Mouse (Mus musculus): ENCODE measurements around the gene Rasgrf2. TPM values are rescaled to one million over a fixed set of nuclear protein-coding genes. Genes with fewer than 3 reads are reported as not detected.

The Rasgrf2 gene
- polyA plus RNA-seq, 1 experiment = 0.04 TPM

GRCm38 (mm10) chr13:92067831-92068230, 63.6 kb downstream of the Rasgrf2 start:
- Histone ChIP-seq H3K79me2 (ENCODE audit: control insufficient read depth, insufficient read depth) (no peaks in the 10 kb centered on the region), H3K36me3 (ENCODE audit: control insufficient read depth, insufficient read depth) (no peaks in the 10 kb centered on the region), H3ac (ENCODE audit: control insufficient read depth, insufficient read length, low read depth) (no peak overlapping the region), H3K79me3 (ENCODE audit: low read depth) (no peaks in the 10 kb centered on the region), H3K4me3 (ENCODE audit: insufficient read depth, poor library complexity, severe bottlenecking) (no peak overlapping the region), H3K27me3 (ENCODE audit: control insufficient read depth, insufficient read depth, insufficient read length) (no peaks in the 10 kb centered on the region)
- no peak for TF ChIP-seq CTCF (IDR thresholded peaks at IDR 0.05; ENCODE audit: control insufficient read depth, insufficient read depth, insufficient read length)
- TF ChIP-seq USF1 (IDR thresholded peaks at IDR 0.05; ENCODE audit: low read depth) = no peak
- TF ChIP-seq MAX (IDR thresholded peaks at IDR 0.05) = no peak
- TF ChIP-seq MYOD1 (IDR thresholded peaks at IDR 0.05; ENCODE audit: control insufficient read depth, insufficient read length, low read depth) = no peak
- no peak for TF ChIP-seq FOSL1 (IDR thresholded peaks at IDR 0.05; ENCODE audit: insufficient read depth, low read length, poor library complexity, severe bottlenecking)
- no peak for TF ChIP-seq MYOG (IDR thresholded peaks at IDR 0.05; ENCODE audit: control insufficient read depth, extremely low read depth, insufficient read length)
- no peak for TF ChIP-seq CEBPB (IDR thresholded peaks at IDR 0.05; ENCODE audit: low read depth)

GRCm38 (mm10) chr13:92053748-92054147, 77.7 kb downstream of the Rasgrf2 start:
- H3ac ChIP-seq (ENCODE audit: control insufficient read depth, insufficient read length, low read depth) = no peak overlapping the region
- H3K27me3 ChIP-seq (ENCODE audit: control insufficient read depth, insufficient read depth, insufficient read length) = no peaks in the 10 kb centered on the region
- TF ChIP-seq CTCF (IDR thresholded peaks at IDR 0.05; ENCODE audit: control insufficient read depth, insufficient read depth, insufficient read length) (no peak), MAX (IDR thresholded peaks at IDR 0.05) (no peak), MYOD1 (IDR thresholded peaks at IDR 0.05; ENCODE audit: control insufficient read depth, insufficient read length, low read depth) (no peak), CEBPB (IDR thresholded peaks at IDR 0.05; ENCODE audit: low read depth) (no peak), FOSL1 (IDR thresholded peaks at IDR 0.05; ENCODE audit: insufficient read depth, low read length, poor library complexity, severe bottlenecking) (no peak), MYOG (IDR thresholded peaks at IDR 0.05; ENCODE audit: control insufficient read depth, extremely low read depth, insufficient read length) (no peak), USF1 (IDR thresholded peaks at IDR 0.05; ENCODE audit: low read depth) (no peak)
- no peaks in the 10 kb centered on the region for H3K79me2 ChIP-seq (ENCODE audit: control insufficient read depth, insufficient read depth)
- H3K4me3 ChIP-seq (ENCODE audit: insufficient read depth, poor library complexity, severe bottlenecking) = no peak overlapping the region
- no peaks in the 10 kb centered on the region for H3K79me3 ChIP-seq (ENCODE audit: low read depth)
- no peaks in the 10 kb centered on the region for H3K36me3 ChIP-seq (ENCODE audit: control insufficient read depth, insufficient read depth)

GRCm38 (mm10) chr13:92053001-92053400, 78.5 kb downstream of the Rasgrf2 start:
- Histone ChIP-seq H3K79me3 (ENCODE audit: low read depth) (no peaks in the 10 kb centered on the region), H3K36me3 (ENCODE audit: control insufficient read depth, insufficient read depth) (no peaks in the 10 kb centered on the region), H3K27me3 (ENCODE audit: control insufficient read depth, insufficient read depth, insufficient read length) (no peaks in the 10 kb centered on the region), H3ac (ENCODE audit: control insufficient read depth, insufficient read length, low read depth) (no peak overlapping the region), H3K4me3 (ENCODE audit: insufficient read depth, poor library complexity, severe bottlenecking) (no peak overlapping the region), H3K79me2 (ENCODE audit: control insufficient read depth, insufficient read depth) (no peaks in the 10 kb centered on the region)
- TF ChIP-seq MYOG (IDR thresholded peaks at IDR 0.05; ENCODE audit: control insufficient read depth, extremely low read depth, insufficient read length) = no peak
- TF ChIP-seq USF1 (IDR thresholded peaks at IDR 0.05; ENCODE audit: low read depth) = no peak
- TF ChIP-seq CEBPB (IDR thresholded peaks at IDR 0.05; ENCODE audit: low read depth) = no peak
- TF ChIP-seq MAX (IDR thresholded peaks at IDR 0.05) = no peak
- no peak for TF ChIP-seq CTCF (IDR thresholded peaks at IDR 0.05; ENCODE audit: control insufficient read depth, insufficient read depth, insufficient read length)
- no peak for TF ChIP-seq FOSL1 (IDR thresholded peaks at IDR 0.05; ENCODE audit: insufficient read depth, low read length, poor library complexity, severe bottlenecking)

GRCm38 (mm10) chr13:92051216-92051615, 80.2 kb downstream of the Rasgrf2 start:
- no peak overlapping the region for H3K4me3 ChIP-seq (ENCODE audit: insufficient read depth, poor library complexity, severe bottlenecking)
- no peaks in the 10 kb centered on the region for H3K36me3 ChIP-seq (ENCODE audit: control insufficient read depth, insufficient read depth)
- H3K79me3 ChIP-seq (ENCODE audit: low read depth) = no peaks in the 10 kb centered on the region
- no peaks in the 10 kb centered on the region for H3K27me3 ChIP-seq (ENCODE audit: control insufficient read depth, insufficient read depth, insufficient read length)
- H3K79me2 ChIP-seq (ENCODE audit: control insufficient read depth, insufficient read depth) = no peaks in the 10 kb centered on the region
- H3ac ChIP-seq (ENCODE audit: control insufficient read depth, insufficient read length, low read depth) = no peak overlapping the region
- TF ChIP-seq CEBPB (IDR thresholded peaks at IDR 0.05; ENCODE audit: low read depth) = no peak
- no peak for TF ChIP-seq USF1 (IDR thresholded peaks at IDR 0.05; ENCODE audit: low read depth)
- no peak for TF ChIP-seq MAX (IDR thresholded peaks at IDR 0.05)
- no peak for TF ChIP-seq FOSL1 (IDR thresholded peaks at IDR 0.05; ENCODE audit: insufficient read depth, low read length, poor library complexity, severe bottlenecking)
- no peak for TF ChIP-seq MYOD1 (IDR thresholded peaks at IDR 0.05; ENCODE audit: control insufficient read depth, insufficient read length, low read depth)
- no peak for TF ChIP-seq MYOG (IDR thresholded peaks at IDR 0.05; ENCODE audit: control insufficient read depth, extremely low read depth, insufficient read length)
- TF ChIP-seq CTCF (IDR thresholded peaks at IDR 0.05; ENCODE audit: control insufficient read depth, insufficient read depth, insufficient read length) = no peak

- Histone ChIP-seq H3K36me3 (ENCODE audit: control insufficient read depth, insufficient read depth) (no peaks in the 10 kb centered on the region), H3K27me3 (ENCODE audit: control insufficient read depth, insufficient read depth, insufficient read length) (no peaks in the 10 kb centered on the region), H3K79me2 (ENCODE audit: control insufficient read depth, insufficient read depth) (no peaks in the 10 kb centered on the region), H3K79me3 (ENCODE audit: low read depth) (no peaks in the 10 kb centered on the region), H3K4me3 (ENCODE audit: insufficient read depth, poor library complexity, severe bottlenecking) (no peak overlapping the region), H3ac (ENCODE audit: control insufficient read depth, insufficient read length, low read depth) (no peak overlapping the region)
- TF ChIP-seq MAX (IDR thresholded peaks at IDR 0.05) (no peak), USF1 (IDR thresholded peaks at IDR 0.05; ENCODE audit: low read depth) (no peak), MYOD1 (IDR thresholded peaks at IDR 0.05; ENCODE audit: control insufficient read depth, insufficient read length, low read depth) (no peak), CTCF (IDR thresholded peaks at IDR 0.05; ENCODE audit: control insufficient read depth, insufficient read depth, insufficient read length) (no peak), CEBPB (IDR thresholded peaks at IDR 0.05; ENCODE audit: low read depth) (no peak)
These were observed 89.6 kb downstream of the Rasgrf2 start for GRCm38 (mm10) chr13:92041584-92042563.

All from C2C12 (cell line).